Mouse (Mus musculus) heart, adult 2 months (tissue): ENCODE results near the gene Dzip1. TPM values are rescaled to one million over a fixed set of nuclear protein-coding genes. Genes with fewer than 3 reads are reported as not detected.

Experiments
- DNase-seq, 2 experiments: peaks; one replicate each; pipeline ENCODE4 v3.0.0; 2021
- H3K27ac ChIP-seq: fragments of 200-600 bp; 2 replicates; pipeline ENCODE4 v1.8.1; 2022
- H3K27me3 ChIP-seq: fragments of 200-500 bp; 2 replicates; pipeline ENCODE4 v1.6.1; 2012; ENCODE audit warnings: mild to moderate bottlenecking, low read length, inconsistent platforms, mixed read lengths; ENCODE audit not compliant: control insufficient read depth, insufficient read depth
- H3K36me3 ChIP-seq: fragments of 200-500 bp; 2 replicates; pipeline ENCODE4 v1.6.1; 2012; ENCODE audit warnings: low read length, inconsistent platforms; ENCODE audit not compliant: control insufficient read depth, insufficient read depth
- H3K4me1 ChIP-seq: fragments of 200-500 bp; 2 replicates; pipeline ENCODE4 v1.6.1; 2011; ENCODE audit warnings: low read length; ENCODE audit not compliant: control insufficient read depth, insufficient read depth
- H3K4me3 ChIP-seq: fragments of 200-600 bp; 2 replicates; pipeline ENCODE4 v1.8.1; 2022
- H3K79me2 ChIP-seq: fragments of 200-500 bp; replicated peaks from 2 replicates; pipeline ENCODE4 v1.6.1; 2012; ENCODE audit warnings: mild to moderate bottlenecking, inconsistent platforms, low read length, moderate library complexity, mixed read lengths; ENCODE audit not compliant: control insufficient read depth, insufficient read depth
- H3K9ac ChIP-seq: fragments of 200-500 bp; 2 replicates; pipeline ENCODE4 v1.6.1; 2012; ENCODE audit warnings: low read depth, mild to moderate bottlenecking, control low read depth, inconsistent platforms, low read length, mixed read lengths
- CTCF ChIP-seq: fragments of 200-600 bp; IDR thresholded peaks from 2 replicates; pipeline ENCODE4 v1.8.1; 2022; ENCODE audit warnings: antibody characterized with exemption, mild to moderate bottlenecking, moderate library complexity
- EP300 ChIP-seq: fragments of 200-500 bp; IDR thresholded peaks from 2 replicates; pipeline ENCODE4 v1.6.1; 2011; ENCODE audit warnings: low read depth, low read length, control low read depth; ENCODE audit not compliant: insufficient read depth
- POLR2A ChIP-seq: fragments of 200-500 bp; IDR thresholded peaks from 2 replicates; pipeline ENCODE4 v1.6.1; 2011; ENCODE audit warnings: mild to moderate bottlenecking, low read depth, low read length, control low read depth; ENCODE audit not compliant: insufficient read depth
- WGBS: fragments of 180-500 bp; shearing (Covaris S2); methylation state at CpG from one replicate; pipeline ENCODE4 v1.1.7; 2018; 5-methylcytosine and 5-hydroxymethylcytosine counted together
- intact Hi-C: fragments of 180-260 bp; cut with DNase I; formaldehyde crosslinking; loops from one replicate; pipeline ENCODE4 v1.15.1; 2025
- polyA plus RNA-seq: library from polyadenylated mRNA; depleted of rRNA; stranded (reverse); fragments of >200 nt; gene quantifications from 2 replicates; pipeline ENCODE4 v1.2.3, GENCODE M21; 2012
- total RNA-seq, 2 experiments: library from RNA; stranded (reverse); gene quantifications; 2 replicates each; pipeline ENCODE4 v1.2.3; 2021

Gene Dzip1
- total and polyA plus RNA-seq, 3 experiments: 1.9 to 2.8 (median 2.2) TPM

DNA sequence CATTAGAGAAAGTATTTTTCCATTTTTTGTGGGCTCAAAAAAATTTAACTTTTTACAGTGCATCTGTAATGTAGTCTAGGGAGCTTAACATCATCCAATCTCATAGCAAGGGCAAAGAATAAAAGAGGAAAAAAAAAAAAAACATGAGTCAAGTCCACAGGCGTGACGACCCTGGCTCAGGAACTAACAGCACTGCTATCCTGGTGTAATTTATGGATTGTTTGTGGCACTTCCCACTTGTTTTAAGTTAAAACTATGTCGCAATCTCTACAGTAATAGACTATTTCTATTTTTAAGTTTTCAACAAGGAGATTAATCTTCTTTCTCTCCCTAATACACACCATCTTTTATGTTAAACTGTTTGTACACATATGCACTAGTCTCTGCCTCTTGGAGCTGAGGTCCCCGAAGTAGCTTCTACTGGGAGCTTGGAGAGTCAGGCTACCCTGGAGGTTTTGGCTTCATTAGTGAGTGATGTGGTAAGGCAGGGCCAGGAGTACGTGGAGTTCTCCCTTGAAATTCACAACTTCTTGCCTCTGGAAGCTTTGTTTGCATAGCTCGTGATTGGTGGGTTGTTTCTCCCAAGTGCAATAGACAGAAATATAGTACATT, 73.7 kb downstream of the Dzip1 start:
- no peak for DNase-seq
- H3K9ac ChIP-seq: no peak overlapping the region
- 70% methylated on average over 6 of the region's 6 CpGs for WGBS
- H3K27ac ChIP-seq: no peak overlapping the region
- no peak overlapping the region for H3K4me3 ChIP-seq
- TF ChIP-seq CTCF: no peak
- TF ChIP-seq POLR2A: no peak
- no peak for TF ChIP-seq EP300
- peaks cover 2% of the 10 kb centered on the region for H3K4me1 ChIP-seq
- no peaks in the 10 kb centered on the region for H3K36me3 ChIP-seq
- intact Hi-C loops: no loop called here
- no peaks in the 10 kb centered on the region for H3K79me2 ChIP-seq
- H3K27me3 ChIP-seq: peaks cover 6% of the 10 kb centered on the region; the same call in 1 of the 2 replicates

DNA sequence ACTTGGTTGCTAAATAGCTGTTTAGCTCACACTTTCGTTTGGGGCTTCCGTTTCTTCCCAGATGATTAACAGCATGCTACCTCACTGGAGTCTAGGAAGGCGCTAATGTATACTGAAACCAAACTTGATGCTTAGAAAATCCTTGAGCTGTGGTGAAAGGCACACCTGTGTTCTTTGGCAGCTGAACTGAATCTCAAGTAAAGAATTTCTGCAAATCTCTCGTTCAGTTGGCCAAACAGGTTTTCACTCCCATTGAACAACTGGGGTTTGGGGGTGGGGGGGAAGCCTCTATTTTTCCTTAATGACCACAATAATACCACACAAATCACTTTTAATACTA, 74.6 kb downstream of the Dzip1 start:
- TF ChIP-seq CTCF: no peak
- 62% methylated on average over 4 of the region's 4 CpGs for WGBS
- no peak for DNase-seq
- Histone ChIP-seq H3K27ac (no peak overlapping the region), H3K27me3 (peaks cover 6% of the 10 kb centered on the region; the same call in 1 of the 2 replicates), H3K4me3 (no peak overlapping the region), H3K79me2 (no peaks in the 10 kb centered on the region), H3K9ac (no peak overlapping the region), H3K36me3 (no peaks in the 10 kb centered on the region), H3K4me1 (peaks cover 2% of the 10 kb centered on the region)
- intact Hi-C loops: no loop called here

DNA sequence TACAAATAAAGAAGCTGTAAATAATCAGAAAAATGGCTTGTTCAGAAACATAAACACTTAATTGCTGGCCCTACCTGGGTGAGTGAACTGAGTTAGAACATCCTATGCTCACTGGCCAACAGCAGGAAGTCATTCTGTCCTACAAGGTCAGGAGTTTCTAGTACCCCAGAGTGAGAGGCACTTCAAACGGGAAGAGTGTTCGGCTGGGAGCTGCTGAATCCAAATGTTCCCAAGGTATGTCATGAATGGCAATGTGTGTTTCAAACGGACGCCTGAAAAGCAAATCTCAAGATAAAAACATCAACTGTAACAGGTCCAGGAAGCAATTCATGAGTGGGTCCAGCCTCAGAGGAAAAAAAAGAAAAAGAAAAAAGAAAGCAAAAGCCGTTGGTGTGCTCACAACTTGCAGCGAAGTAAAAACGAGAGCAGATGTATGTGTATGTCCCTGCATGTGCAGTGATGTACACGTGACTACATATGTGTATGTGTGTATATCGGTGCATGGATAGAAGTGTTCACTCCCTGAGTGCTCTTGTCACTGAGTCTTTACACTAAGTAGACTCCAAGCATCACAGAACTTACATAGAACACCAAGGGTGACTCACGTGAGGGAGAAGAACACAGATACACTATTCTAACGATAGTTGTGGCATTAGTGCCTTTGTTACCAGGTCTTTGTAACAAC, 75.1 kb downstream of the Dzip1 start:
- Histone ChIP-seq H3K9ac (no peak overlapping the region), H3K36me3 (no peaks in the 10 kb centered on the region), H3K27ac (no peak overlapping the region), H3K27me3 (peaks cover 5% of the 10 kb centered on the region; the same call in 1 of the 2 replicates), H3K79me2 (no peaks in the 10 kb centered on the region), H3K4me3 (no peak overlapping the region), H3K4me1 (peaks cover 2% of the 10 kb centered on the region)
- 57% methylated on average over 11 of the region's 11 CpGs for WGBS
- TF ChIP-seq POLR2A: no peak
- TF ChIP-seq EP300: no peak
- no peak for TF ChIP-seq CTCF
- intact Hi-C loops: no loop called here
- DNase-seq: no peak

DNA sequence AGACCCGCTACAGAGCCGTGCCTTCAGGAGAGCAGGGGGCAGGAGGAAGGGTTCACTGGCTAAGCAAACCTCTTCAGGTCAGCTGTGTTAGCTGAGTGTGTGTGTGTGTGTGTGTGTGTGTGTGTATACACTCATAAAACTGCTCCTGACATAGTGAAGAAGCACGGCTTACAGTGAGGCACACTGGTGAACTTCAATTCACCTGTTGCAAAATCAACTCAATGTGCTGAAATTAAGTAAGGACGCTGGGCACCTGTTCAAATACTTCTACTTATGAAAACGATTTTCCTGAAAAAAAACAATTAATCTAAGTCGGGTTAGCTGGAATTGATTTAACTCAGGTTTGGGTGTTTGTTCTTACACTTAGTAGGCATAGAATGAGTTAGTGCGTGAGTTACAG, 77.1 kb downstream of the Dzip1 start:
- Histone ChIP-seq H3K9ac (no peak overlapping the region), H3K4me1 (no peaks in the 10 kb centered on the region), H3K27me3 (no peaks in the 10 kb centered on the region), H3K36me3 (no peaks in the 10 kb centered on the region), H3K4me3 (no peak overlapping the region), H3K79me2 (no peaks in the 10 kb centered on the region), H3K27ac (no peak overlapping the region)
- intact Hi-C loops: no loop called here
- no peak for DNase-seq
- WGBS: 77% methylated on average over 7 of the region's 7 CpGs
- TF ChIP-seq POLR2A (no peak), EP300 (no peak), CTCF (no peak)

- no peaks in the 10 kb centered on the region for H3K79me2 ChIP-seq
Measured at GRCm38 (mm10) chr14:118846834-118847233, 78.4 kb downstream of the Dzip1 start.

DNA sequence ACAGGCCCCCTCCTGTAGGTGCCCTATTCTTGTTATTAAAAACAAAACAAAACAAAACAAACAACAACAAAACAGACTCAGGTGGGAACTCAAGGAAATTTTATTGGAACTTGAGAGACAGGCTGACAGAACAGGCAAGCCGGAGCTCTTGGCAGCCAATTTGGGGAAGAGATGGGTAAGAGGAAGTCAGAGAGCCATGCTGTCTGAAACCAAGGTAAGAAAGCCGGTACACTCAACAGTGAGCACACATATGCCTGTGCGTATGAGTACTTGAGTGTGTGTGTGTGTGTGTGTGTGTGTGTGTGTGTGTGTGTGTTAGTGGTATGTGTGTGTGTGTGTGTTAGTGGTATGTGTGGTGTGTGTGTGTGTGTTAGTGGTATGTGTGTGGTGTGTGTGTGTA, 82.9 kb downstream of the Dzip1 start:
- no peak for DNase-seq
- Histone ChIP-seq H3K79me2 (no peaks in the 10 kb centered on the region), H3K4me1 (no peaks in the 10 kb centered on the region), H3K36me3 (no peaks in the 10 kb centered on the region), H3K27me3 (no peaks in the 10 kb centered on the region), H3K27ac (no peak overlapping the region), H3K4me3 (no peak overlapping the region), H3K9ac (no peak overlapping the region)
- intact Hi-C loops: no loop called here
- WGBS: 78% methylated on average over 3 of the region's 3 CpGs
- no peak for TF ChIP-seq CTCF
- TF ChIP-seq EP300: no peak
- no peak for TF ChIP-seq POLR2A

More at GRCm38 (mm10) chr14:118846834-118847233, 78.4 kb downstream of the Dzip1 start:
- Histone ChIP-seq H3K27me3 (no peaks in the 10 kb centered on the region), H3K4me1 (no peaks in the 10 kb centered on the region), H3K4me3 (no peak overlapping the region), H3K9ac (no peak overlapping the region), H3K27ac (no peak overlapping the region), H3K36me3 (no peaks in the 10 kb centered on the region)
- WGBS: 93% methylated on average over 10 of the region's 10 CpGs
- no peak for DNase-seq
- TF ChIP-seq POLR2A (no peak), CTCF (no peak), EP300 (no peak)
- intact Hi-C loops: no loop called here
